Mouse (Mus musculus) liver, embryonic 14 days (tissue): ENCODE measurements around the gene Appl2. TPM values are rescaled to one million over a fixed set of nuclear protein-coding genes. Genes with fewer than 3 reads are reported as not detected.

Source experiments
- polyA plus RNA-seq: library from polyadenylated mRNA; depleted of rRNA; stranded (reverse); fragments of >200 nt; gene quantifications from 2 replicates; pipeline ENCODE4 v1.2.3, GENCODE M21; 2012; rRNA removed

Appl2 gene
- polyA plus RNA-seq: 5.1 and 7.8 TPM in 2 replicates

DNA sequence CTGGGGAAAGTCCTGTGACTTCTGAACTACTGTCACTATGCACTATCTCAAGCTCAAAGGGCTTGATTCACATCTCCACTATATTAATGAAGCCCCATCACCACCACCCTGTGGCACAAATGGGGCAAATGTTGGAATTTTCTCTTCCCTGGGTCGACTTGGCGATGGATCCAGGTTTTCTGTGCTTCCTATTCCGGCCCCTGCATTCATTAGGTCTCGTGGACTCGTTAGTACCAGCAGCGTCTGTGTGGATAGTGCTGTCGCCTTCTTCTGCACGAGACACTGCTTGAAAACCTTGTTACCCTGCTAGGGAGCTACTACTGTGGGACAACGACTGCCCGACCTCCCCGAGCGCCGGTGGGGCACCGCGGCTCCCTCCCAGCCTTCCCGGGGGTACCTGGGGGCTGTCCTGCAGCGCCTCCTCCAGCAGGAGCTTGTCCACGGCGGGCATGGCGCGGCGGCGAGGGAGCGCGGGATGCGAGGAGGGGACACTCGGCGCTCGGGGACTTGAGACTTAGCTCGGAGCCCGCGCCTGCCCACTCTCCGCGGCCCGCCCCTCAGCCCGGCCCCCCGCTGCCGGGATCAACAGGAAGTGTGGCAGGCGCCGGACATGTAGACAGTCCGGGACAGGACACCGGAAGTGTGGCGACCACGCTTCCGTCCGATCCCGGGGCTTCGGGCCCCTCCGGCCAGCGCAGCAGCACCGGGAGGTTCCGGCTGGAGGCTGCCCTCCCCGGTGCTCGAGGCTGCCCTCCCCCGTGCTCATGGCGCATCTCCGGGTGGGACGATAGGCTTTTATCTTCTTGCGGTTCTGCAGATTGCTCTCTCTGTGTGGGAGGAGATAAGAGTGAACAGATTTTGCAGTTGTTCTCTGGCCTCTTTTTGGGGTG, at the start of gene Appl2:
Gene Appl2, minus strand, starts transcription at position 608 of the 890 bp plus-strand sequence.

Other genes with a start within 250 kb of the Appl2 start
- gene Aldh1l2, start 114.6 kb downstream of the Appl2 start, polyA plus RNA-seq: 0.14 TPM in 2 replicates
- 2.6 and 3.5 TPM in 2 replicates for gene Washc4, start 105.0 kb downstream of the Appl2 start, polyA plus RNA-seq
- 0.74 and 0.83 TPM in 2 replicates for gene 1500009L16Rik, start 74.1 kb upstream of the Appl2 start, polyA plus RNA-seq